Mouse (Mus musculus) myocyte (in vitro differentiated cells): ENCODE measurements at regions not wholly inside any gene's neighbourhood (a gene's known extent, or its start where the extent isn't known, plus 50 kb on each side); places are given as distances from the start of the nearest gene placed in this dataset.

Source experiments
- H3K27me3 ChIP-seq: one replicate; pipeline ENCODE4 v1.6.1; 2011; ENCODE audit not compliant: control insufficient read depth, insufficient read depth, insufficient read length
- H3K36me3 ChIP-seq: one replicate; pipeline ENCODE4 v1.6.1; 2011; ENCODE audit not compliant: control insufficient read depth, insufficient read depth
- H3K4me2 ChIP-seq: one replicate; pipeline ENCODE4 v1.6.1; 2011; ENCODE audit warnings: low read depth, control low read depth
- H3K4me3 ChIP-seq: one replicate; pipeline ENCODE4 v1.5.1; 2011; ENCODE audit warnings: mild to moderate bottlenecking, control low read depth, moderate library complexity
- H3K79me2 ChIP-seq: one replicate; pipeline ENCODE4 v1.6.1; 2011; ENCODE audit not compliant: control insufficient read depth, insufficient read depth
- H3ac ChIP-seq: one replicate; pipeline ENCODE4 v1.6.1; 2011; ENCODE audit not compliant: control insufficient read depth, insufficient read length
- CEBPB ChIP-seq: IDR thresholded peaks from 2 replicates; pipeline ENCODE4 v1.6.1; 2011; ENCODE audit warnings: mild to moderate bottlenecking, moderate library complexity; ENCODE audit not compliant: poor library complexity, insufficient read depth, severe bottlenecking
- E2F4 ChIP-seq: IDR thresholded peaks from one replicate; pipeline ENCODE4 v1.6.1; 2011; ENCODE audit warnings: mild to moderate bottlenecking, control low read depth, moderate library complexity; ENCODE audit not compliant: insufficient read depth
- MAX ChIP-seq: IDR thresholded peaks from one replicate; pipeline ENCODE4 v1.6.1; 2011; ENCODE audit warnings: low read depth, mild to moderate bottlenecking, control low read depth
- MYOD1 ChIP-seq, 3 experiments: IDR thresholded peaks; one replicate each; pipeline ENCODE4 v1.6.1; 2011; ENCODE audit warnings: control low read depth in 2 of 3, low read depth in 2 of 3, mild to moderate bottlenecking in 2 of 3, moderate library complexity in 1 of 3; ENCODE audit not compliant: insufficient read length in 2 of 3, control insufficient read depth in 1 of 3
- MYOG ChIP-seq, 3 experiments: IDR thresholded peaks; one replicate each; pipeline ENCODE4 v1.6.1; 2011; ENCODE audit warnings: control low read depth in 2 of 3, low read depth in 2 of 3, mild to moderate bottlenecking in 2 of 3; ENCODE audit not compliant: insufficient read length in 2 of 3, control insufficient read depth in 1 of 3, insufficient read depth in 1 of 3
- POLR2A ChIP-seq: IDR thresholded peaks from one replicate; pipeline ENCODE4 v1.6.1; 2011; ENCODE audit warnings: low read depth, mild to moderate bottlenecking, control low read depth, moderate library complexity; ENCODE audit not compliant: insufficient read length
- POLR2AphosphoS2 ChIP-seq: IDR thresholded peaks from one replicate; pipeline ENCODE4 v1.6.1; 2011; ENCODE audit warnings: low read depth, control low read depth; ENCODE audit not compliant: insufficient read length
- REST ChIP-seq: IDR thresholded peaks from one replicate; pipeline ENCODE4 v1.6.1; 2011; ENCODE audit warnings: mild to moderate bottlenecking, control low read depth, moderate library complexity; ENCODE audit not compliant: insufficient read depth, insufficient read length
- SRF ChIP-seq: IDR thresholded peaks from one replicate; pipeline ENCODE4 v1.6.1; 2011; ENCODE audit warnings: low read depth; ENCODE audit not compliant: control insufficient read depth, insufficient read length
- TCF12 ChIP-seq: IDR thresholded peaks from one replicate; pipeline ENCODE4 v1.6.1; 2011; ENCODE audit warnings: mild to moderate bottlenecking, control low read depth; ENCODE audit not compliant: poor library complexity, insufficient read depth, severe bottlenecking
- TCF3 ChIP-seq: IDR thresholded peaks from one replicate; pipeline ENCODE4 v1.6.1; 2011; ENCODE audit warnings: low read depth, control low read depth; ENCODE audit not compliant: insufficient read length
- USF1 ChIP-seq: IDR thresholded peaks from one replicate; pipeline ENCODE4 v1.6.1; 2011; ENCODE audit warnings: low read depth, mild to moderate bottlenecking, control low read depth, moderate library complexity

- H3K36me3 ChIP-seq: no peaks in the 10 kb centered on the region
- no peaks in the 10 kb centered on the region for H3K79me2 ChIP-seq
- H3K27me3 ChIP-seq: no peaks in the 10 kb centered on the region
- H3K4me3 ChIP-seq: no peak overlapping the region
- H3K4me2 ChIP-seq: peak overlapping the region; percentile 29
- no peak for TF ChIP-seq TCF12
- no peak overlapping the region for H3ac ChIP-seq
These were observed 847.4 kb downstream of the Tmem182 start for GRCm38 (mm10) chr1:41652646-41653427.

- TF ChIP-seq REST: no peak
- TF ChIP-seq TCF3: no peak
- no peak for TF ChIP-seq USF1
- no peak for TF ChIP-seq MAX
- TF ChIP-seq POLR2AphosphoS2: no peak
- no peak for TF ChIP-seq MYOD1 (IDR thresholded peaks at IDR 0.05; ENCODE audit: control insufficient read depth in 1 of 3, insufficient read length in 2 of 3, low read depth in 2 of 3)
- no peak for TF ChIP-seq SRF
- no peak for TF ChIP-seq CEBPB
- no peak for TF ChIP-seq TCF12
- no peak for TF ChIP-seq E2F4
- no peak for TF ChIP-seq POLR2A
- no peak for TF ChIP-seq MYOG (IDR thresholded peaks at IDR 0.05; ENCODE audit: control insufficient read depth in 1 of 3, insufficient read depth in 1 of 3, insufficient read length in 2 of 3, low read depth in 2 of 3)
These were observed 868.7 kb downstream of the Tmem182 start for GRCm38 (mm10) chr1:41674086-41674485.

GRCm38 (mm10) chr1:41675345-41675744, 869.9 kb downstream of the Tmem182 start:
- H3K4me2 ChIP-seq: no peak overlapping the region
- no peak overlapping the region for H3ac ChIP-seq
- no peaks in the 10 kb centered on the region for H3K27me3 ChIP-seq
- no peaks in the 10 kb centered on the region for H3K36me3 ChIP-seq
- H3K79me2 ChIP-seq: no peaks in the 10 kb centered on the region
- TF ChIP-seq MAX (no peak), POLR2AphosphoS2 (no peak), TCF3 (no peak), USF1 (no peak), POLR2A (no peak), TCF12 (no peak), MYOD1 (IDR thresholded peaks at IDR 0.05; ENCODE audit: control insufficient read depth in 1 of 3, insufficient read length in 2 of 3, low read depth in 2 of 3) (no peak), CEBPB (no peak), REST (no peak), MYOG (IDR thresholded peaks at IDR 0.05; ENCODE audit: control insufficient read depth in 1 of 3, insufficient read depth in 1 of 3, insufficient read length in 2 of 3, low read depth in 2 of 3) (no peak), E2F4 (no peak), SRF (no peak)
- H3K4me3 ChIP-seq: no peak overlapping the region

More at GRCm38 (mm10) chr1:41674086-41674485, 868.7 kb downstream of the Tmem182 start:
- Histone ChIP-seq H3K36me3 (no peaks in the 10 kb centered on the region), H3K27me3 (no peaks in the 10 kb centered on the region), H3K4me3 (no peak overlapping the region), H3K79me2 (no peaks in the 10 kb centered on the region), H3K4me2 (no peak overlapping the region), H3ac (no peak overlapping the region)

- no peaks in the 10 kb centered on the region for H3K27me3 ChIP-seq
- no peak overlapping the region for H3K4me3 ChIP-seq
- no peaks in the 10 kb centered on the region for H3K79me2 ChIP-seq
- H3K4me2 ChIP-seq: no peak overlapping the region
- no peak overlapping the region for H3ac ChIP-seq
- TF ChIP-seq REST (no peak), TCF12 (no peak), MAX (no peak), SRF (no peak), POLR2A (no peak), MYOG (IDR thresholded peaks at IDR 0.05; ENCODE audit: control insufficient read depth in 1 of 3, insufficient read depth in 1 of 3, insufficient read length in 2 of 3, low read depth in 2 of 3) (no peak), E2F4 (no peak), POLR2AphosphoS2 (no peak), CEBPB (no peak), TCF3 (no peak), MYOD1 (IDR thresholded peaks at IDR 0.05; ENCODE audit: control insufficient read depth in 1 of 3, insufficient read length in 2 of 3, low read depth in 2 of 3) (no peak)
- no peaks in the 10 kb centered on the region for H3K36me3 ChIP-seq
These were observed 900.3 kb downstream of the Tmem182 start for GRCm38 (mm10) chr1:41705692-41706091.

DNA sequence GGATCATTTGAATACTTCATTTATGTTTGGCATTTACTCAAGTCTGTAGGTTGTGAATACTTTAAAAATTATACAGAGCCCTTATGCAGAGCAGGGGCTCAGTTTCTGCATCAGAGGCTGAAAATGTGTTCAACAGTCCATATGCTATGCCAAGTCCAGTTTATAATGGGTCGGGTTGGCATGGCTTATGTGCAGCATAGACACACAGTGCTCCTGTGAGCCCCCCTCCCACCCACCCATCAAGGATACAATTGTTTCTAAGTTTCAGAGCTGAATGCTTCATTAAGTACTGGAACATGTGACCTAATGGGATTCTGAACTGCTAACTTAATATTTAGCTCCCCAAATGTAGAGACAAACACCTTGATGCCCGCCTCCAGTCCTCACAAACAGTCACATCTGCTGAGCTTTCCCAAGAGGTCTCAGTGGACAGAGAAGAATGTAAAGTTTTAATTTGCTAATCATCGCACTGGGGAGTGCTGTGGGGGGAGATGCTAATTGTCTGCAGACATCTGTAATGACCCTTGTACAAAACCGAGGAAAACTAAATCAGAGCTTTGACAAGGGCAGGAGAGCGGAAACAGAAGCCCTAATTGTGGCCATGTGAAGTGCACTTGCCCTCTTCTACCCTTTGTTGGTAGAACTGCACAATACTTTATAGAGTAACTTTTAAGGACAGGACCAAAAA, 937.4 kb downstream of the Tmem182 start:
- H3K79me2 ChIP-seq: no peaks in the 10 kb centered on the region
- H3K27me3 ChIP-seq: no peaks in the 10 kb centered on the region
- H3K36me3 ChIP-seq: no peaks in the 10 kb centered on the region
- no peak overlapping the region for H3ac ChIP-seq
- no peak for TF ChIP-seq REST
- TF ChIP-seq SRF: no peak
- TF ChIP-seq CEBPB: no peak
- TF ChIP-seq MAX: no peak
- no peak for TF ChIP-seq MYOG (IDR thresholded peaks at IDR 0.05; ENCODE audit: control insufficient read depth in 1 of 3, insufficient read depth in 1 of 3, insufficient read length in 2 of 3, low read depth in 2 of 3)
- TF ChIP-seq TCF3: no peak
- TF ChIP-seq E2F4: no peak
- TF ChIP-seq POLR2A: no peak
- TF ChIP-seq MYOD1 (IDR thresholded peaks at IDR 0.05; ENCODE audit: control insufficient read depth in 1 of 3, insufficient read length in 2 of 3, low read depth in 2 of 3): no peak
- no peak for TF ChIP-seq TCF12
- no peak for TF ChIP-seq POLR2AphosphoS2
- no peak for TF ChIP-seq USF1
- no peak overlapping the region for H3K4me3 ChIP-seq
- no peak overlapping the region for H3K4me2 ChIP-seq
